Mouse (Mus musculus): ENCODE results near the gene Gpr62.
A peak's percentile ranks its signal among the peaks of the same experiment; 100 is the strongest.
"Not testable (repeated sequence)": the region's sequence is repeated elsewhere in the genome, so short reads cannot be mapped to it uniquely, and the experiment has no call there.

The Gpr62 gene

GRCm38 (mm10) chr9:106465571-106466200, at the start of gene Gpr62:
Gene Gpr62, minus strand, starts transcription at chr9:106465938.
- no peak for DNase-seq (ENCODE audit: low spot score)

- DNase-seq (ENCODE audit: low spot score), result no peak
These were observed 48.5 kb upstream of the Gpr62 start, which contains the start of gene Iqcf5 for GRCm38 (mm10) chr9:106514273-106514672. Gene Iqcf5, plus strand, starts transcription at chr9:106514573.

DNA sequence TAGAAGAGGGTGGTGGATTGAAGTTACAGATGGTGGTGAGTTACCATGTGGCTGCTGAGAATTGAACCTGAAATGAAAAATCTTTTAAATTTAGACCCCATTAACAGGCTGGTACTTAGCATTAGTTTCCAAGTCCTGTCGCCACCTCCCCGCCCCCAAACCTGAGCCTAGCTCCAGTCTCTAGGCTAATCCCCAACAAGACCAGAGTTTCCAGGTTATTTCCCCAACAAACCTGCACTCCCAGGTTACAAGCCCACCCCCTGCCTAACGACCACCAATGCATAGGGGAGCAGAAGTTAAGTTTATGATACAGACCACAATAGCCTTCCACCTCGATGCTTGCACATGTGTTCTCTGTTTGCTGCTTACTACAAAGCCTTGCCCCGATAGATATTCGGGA, 47.8 kb upstream of the Gpr62 start:
- DNase-seq (ENCODE audit: low spot score), result no peak

GRCm38 (mm10) chr9:106512729-106513450, 47.2 kb upstream of the Gpr62 start:
- DNase-seq (ENCODE audit: low spot score), result no peak

GRCm38 (mm10) chr9:106509356-106509755, 43.6 kb upstream of the Gpr62 start:
- no peak for DNase-seq (ENCODE audit: low spot score)

GRCm38 (mm10) chr9:106504246-106504645, 38.5 kb upstream of the Gpr62 start:
- no peak for DNase-seq (ENCODE audit: low spot score)

GRCm38 (mm10) chr9:106501846-106502245, 36.1 kb upstream of the Gpr62 start:
- no peak for DNase-seq (ENCODE audit: low spot score)

DNA sequence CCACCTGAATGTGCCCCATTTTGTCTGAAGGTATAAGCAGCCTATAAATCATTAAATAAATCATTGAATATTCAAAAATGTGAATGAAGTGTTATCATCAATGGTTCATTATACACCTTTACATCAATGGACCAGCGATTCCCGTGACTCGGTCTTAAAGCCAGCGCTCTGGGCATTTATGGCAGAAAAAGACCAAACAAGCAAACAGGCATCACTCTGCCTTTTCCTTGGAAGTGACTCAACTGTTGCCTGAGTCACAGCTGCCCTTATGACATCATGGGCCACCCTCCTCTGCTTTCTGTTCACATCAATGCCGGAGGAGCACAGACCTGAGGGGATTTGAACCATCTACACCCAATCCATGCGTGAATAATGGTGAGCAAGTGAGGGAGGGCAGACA, 33.9 kb upstream of the Gpr62 start, which contains the start of gene Iqcf1:
Iqcf1 (plus strand) TSS at position 301 of the 400 bp plus-strand sequence.
- no peak for DNase-seq (ENCODE audit: low spot score)

GRCm38 (mm10) chr9:106487602-106488001, 21.9 kb upstream of the Gpr62 start:
- not testable (repeated sequence) for DNase-seq (ENCODE audit: low spot score)

GRCm38 (mm10) chr9:106485076-106485475, 19.3 kb upstream of the Gpr62 start:
- no peak for DNase-seq (ENCODE audit: low spot score)

- DNase-seq (ENCODE audit: low spot score), result no peak
These were observed 17.9 kb upstream of the Gpr62 start for GRCm38 (mm10) chr9:106483606-106484005.

DNA sequence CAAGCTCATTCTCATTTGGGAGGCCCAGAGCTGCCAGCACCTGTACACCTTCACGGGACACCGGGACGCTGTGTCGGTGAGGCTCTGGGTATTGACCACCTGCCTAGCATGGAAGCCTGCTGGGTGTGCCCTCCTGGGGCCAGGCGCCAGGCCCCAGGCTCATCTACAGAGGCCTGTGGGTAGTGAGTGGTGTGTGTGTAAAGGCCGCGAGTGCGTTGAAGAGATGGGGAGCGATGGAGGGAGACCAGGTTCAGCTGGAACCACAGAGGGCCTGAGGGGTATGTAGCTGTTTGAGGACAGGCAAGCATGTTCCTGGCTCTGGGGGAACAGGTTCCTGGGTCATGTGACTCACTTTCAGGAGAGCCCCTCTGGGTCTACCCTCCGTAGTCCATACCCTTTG, 17.4 kb upstream of the Gpr62 start:
- DNase-seq (ENCODE audit: low spot score), result no peak

DNA sequence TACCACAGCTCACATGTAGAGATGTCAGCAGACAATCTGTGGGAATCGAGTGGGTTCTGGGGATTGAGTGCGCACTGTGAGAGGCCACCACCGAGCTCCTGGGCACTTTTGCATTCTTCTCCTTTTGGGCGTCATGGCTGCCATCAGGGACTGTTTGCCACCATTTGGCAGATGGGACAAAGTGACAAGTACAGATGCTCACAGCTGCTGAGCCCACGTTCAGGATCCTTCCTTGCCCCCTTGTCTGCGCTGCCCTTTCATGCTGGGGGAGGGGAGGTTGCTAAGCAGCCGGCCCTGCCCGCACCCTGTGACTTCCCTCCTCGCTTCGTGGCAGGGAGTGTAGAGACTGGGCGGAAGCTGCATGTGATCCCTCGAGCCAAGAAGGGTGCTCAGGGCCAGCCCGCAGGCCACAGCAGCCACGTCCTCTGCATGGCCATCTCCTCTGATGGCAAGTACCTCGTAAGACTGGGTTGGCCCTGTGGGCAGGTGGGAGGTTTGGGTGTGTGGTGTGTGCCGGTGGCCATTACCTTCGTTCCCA, 16.9 kb upstream of the Gpr62 start:
- no peak for DNase-seq (ENCODE audit: low spot score)

DNA sequence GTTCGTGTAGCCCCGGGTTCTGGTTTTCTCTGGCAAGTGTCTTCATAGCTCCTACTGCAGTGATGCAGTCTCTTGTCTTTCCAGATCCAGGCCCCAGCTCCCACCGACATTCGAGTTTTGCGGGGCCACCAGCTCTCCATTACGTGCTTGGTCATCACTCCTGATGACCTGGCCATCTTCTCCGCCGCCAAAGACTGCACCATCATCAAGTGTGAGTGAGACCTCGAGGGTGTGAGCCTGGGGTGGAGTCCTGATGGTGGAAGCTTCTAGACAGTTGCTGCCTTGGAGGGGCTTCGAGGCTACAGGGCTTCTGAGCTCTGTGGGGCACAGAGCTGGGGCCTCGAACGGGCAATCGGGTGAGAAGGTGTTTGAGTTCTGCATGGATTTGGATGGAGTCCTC, 15.9 kb upstream of the Gpr62 start:
- DNase-seq (ENCODE audit: low spot score), result no peak

DNA sequence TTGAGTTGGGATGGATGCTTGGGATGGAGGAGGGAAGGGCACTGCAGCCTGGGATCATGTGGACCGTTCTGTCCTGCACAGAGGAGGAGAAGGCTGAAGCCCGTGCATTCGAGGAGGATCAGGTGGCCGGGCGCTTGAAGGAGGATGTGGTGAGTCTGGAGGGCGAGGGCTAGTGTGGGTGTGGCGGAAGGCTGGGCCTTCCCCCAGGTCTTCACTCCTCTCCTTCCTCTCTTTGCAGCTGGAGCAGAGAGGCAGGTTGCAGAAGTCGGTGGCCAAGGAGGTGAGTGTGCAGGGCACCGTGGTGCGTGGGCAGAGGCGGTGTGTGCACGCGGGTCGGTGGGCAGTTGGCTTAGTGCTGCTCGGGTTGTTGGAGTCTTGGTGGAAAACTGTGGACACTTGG, 15.3 kb upstream of the Gpr62 start:
- DNase-seq (ENCODE audit: low spot score), result no peak

DNA sequence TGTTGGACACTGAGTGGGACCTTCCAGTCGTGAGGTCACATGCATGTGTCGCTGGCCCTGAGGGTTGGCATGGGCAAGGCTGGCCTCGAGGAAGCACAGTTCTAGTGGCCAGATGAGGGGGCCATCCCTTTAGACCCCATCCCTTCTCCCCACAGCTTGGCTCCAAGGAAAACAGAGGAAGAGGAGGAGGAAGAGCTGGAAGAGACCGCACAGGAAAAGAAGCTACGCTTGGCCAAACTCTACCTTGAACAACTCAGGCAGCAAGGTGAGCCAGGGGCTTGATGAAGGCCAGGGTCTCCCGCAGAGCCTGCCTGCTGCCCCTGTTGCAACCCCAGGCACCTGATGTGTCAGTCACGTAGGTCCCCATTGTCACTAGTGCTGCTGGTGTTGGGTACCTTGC, 14.8 kb upstream of the Gpr62 start:
- no peak for DNase-seq (ENCODE audit: low spot score)

GRCm38 (mm10) chr9:106478101-106478500, 12.4 kb upstream of the Gpr62 start:
- no peak for DNase-seq (ENCODE audit: low spot score)

DNA sequence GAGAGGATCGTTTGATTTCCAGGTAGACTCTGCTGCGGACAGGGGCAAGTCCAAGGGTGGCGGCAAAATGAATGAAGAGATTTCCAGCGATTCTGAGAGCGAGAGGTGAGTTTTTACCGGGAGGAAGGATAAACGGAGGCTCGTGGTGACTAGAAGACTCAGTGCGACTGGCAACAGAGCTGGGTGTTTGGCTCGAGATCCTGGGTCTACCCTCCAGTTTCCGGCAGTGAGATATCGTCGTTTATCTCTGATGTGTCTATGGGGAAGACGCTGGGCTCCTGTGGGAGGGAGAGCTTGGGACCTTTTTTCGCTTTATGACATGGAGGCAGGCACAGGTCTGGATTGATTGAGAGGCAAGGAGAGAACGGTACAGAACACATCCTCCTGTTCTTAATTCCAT, 11.9 kb upstream of the Gpr62 start:
- no peak for DNase-seq (ENCODE audit: low spot score)

GRCm38 (mm10) chr9:106476924-106477484, 11.3 kb upstream of the Gpr62 start, which contains the start of gene Parp3:
Gene Parp3, minus strand, starts transcription at chr9:106476949.
- peak; percentile 100 for DNase-seq (ENCODE audit: low spot score)

DNA sequence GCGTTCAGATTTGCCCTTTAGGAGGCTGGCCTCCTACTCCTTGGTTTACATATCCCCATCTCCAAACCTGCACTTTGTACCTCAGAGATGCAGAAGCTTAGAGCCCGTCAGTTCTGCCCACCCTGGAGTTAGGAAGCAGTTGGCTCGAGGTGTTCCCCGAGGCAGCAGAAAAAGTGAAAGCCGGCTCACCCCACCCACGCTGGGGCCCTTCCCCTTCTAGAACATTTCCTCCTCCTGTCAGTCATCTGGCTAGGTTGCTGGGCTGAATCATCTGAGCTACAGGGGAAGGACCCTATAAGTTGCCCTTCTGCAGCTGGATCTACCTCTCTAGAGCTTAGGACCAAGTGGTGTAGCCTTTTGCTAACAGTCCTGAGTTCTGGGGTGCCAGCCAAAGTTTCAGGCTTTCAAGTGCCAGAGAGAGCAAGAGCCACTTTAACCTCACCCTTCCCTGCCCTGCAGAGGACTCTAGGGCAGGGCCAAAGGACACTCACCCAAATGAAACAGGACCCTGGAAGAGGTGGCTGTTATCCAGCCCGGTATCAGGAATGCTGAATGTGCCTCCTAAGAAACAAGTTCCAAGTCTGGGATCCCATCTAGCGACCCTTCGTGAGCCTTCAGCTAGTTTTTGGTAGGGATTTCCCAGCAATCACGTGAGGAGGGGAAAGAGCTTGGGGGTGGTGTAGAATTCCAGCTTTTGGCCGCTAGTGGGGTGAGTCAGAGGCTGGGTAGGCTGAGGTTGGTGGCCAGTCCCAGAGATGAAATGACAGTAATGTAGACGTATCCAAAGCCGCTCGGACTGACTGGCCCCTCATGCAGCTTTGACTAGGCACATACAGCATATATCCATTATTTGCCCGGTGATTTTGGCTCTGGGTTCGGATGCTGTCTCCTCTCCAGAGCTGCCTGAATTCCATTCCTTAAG, 10.5 kb upstream of the Gpr62 start:
- peak; percentile 93 for DNase-seq (ENCODE audit: low spot score)

GRCm38 (mm10) chr9:106475663-106476001, 9.9 kb upstream of the Gpr62 start, which contains the start of gene Rrp9:
Gene Rrp9, plus strand, starts transcription at chr9:106475963.
- no peak for DNase-seq (ENCODE audit: low spot score)

DNA sequence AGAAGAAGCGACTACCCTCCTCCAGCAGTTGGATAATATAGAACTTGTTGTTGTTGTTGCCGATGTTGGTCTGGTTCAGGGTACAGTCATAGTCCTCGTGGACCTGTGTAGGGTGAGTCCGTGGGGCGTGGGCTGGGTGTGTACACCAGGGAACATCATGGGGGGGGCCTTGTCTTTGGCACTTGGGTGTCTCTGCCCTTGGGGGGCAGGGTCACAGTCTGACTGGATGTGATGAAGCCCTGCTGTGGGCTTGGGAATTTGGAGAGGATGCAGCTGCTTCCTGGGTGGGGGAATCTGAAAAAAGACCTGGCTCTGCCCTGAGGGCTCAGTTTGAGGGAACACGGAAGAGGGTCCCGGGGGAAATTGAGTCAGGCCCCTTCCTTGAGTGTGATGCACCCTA, 9.3 kb upstream of the Gpr62 start:
- DNase-seq (ENCODE audit: low spot score), result peak; percentile 34
